ENCODE assay signal across 28 mouse cellular contexts in the genomic region with DNA sequence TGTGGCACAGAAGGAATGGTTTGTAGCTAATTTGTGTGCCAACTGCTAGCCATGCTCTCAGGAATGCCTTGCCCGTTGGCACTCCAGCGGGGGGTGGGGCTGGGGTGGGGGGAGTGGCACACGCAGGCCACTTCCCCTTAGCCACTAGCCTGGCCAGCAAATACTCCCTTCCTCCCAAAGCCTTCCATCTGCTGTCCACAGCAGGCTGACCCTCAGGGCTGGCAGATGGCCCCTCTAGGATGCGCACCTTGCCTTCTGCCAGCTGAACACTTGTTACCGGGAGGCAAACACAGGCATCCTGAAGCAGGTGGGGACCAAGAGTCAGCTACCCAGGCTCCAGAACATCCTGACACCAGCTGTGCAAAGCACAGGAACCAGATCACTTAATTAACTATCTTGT.
DNase-seq lines count a peak whose midpoint lies in the region; ATAC-seq and TF ChIP-seq lines count a peak whose summit lies in the region.
"Had no signal": no experiment of that assay in that cellular context is flagged by ENCODE, and none has a peak within 500 bp of the region (broad histone marks: within the 10 kb centered on the region; RNA-seq: fewer than 3 reads in every experiment).

No protein-coding gene starts in this region.

- no peak overlapping the region for H3K4me2 ChIP-seq in midbrain, postnatal 0 days (ENCODE audit: low read depth, low read length, poor library complexity, severe bottlenecking)
- no peak overlapping the region for H3K4me2 ChIP-seq in midbrain, embryonic 16.5 days (ENCODE audit: low read length)
- H3K4me2 ChIP-seq: embryonic facial prominence, embryonic 15.5 days; heart, embryonic 13.5 days; hindbrain, embryonic 12.5 days; limb, embryonic 13.5 days; liver, embryonic 12.5 days; neural tube, embryonic 13.5 days had no signal

- no peaks in the 10 kb centered on the region for H3K27me3 ChIP-seq in midbrain, postnatal 0 days (ENCODE audit: insufficient read depth, low read length)
- no peaks in the 10 kb centered on the region for H3K27me3 ChIP-seq in midbrain, embryonic 16.5 days (ENCODE audit: control insufficient read depth, insufficient read depth, low read depth, low read length)
- H3K27me3 ChIP-seq: embryonic facial prominence, embryonic 15.5 days; neural tube, embryonic 13.5 days had no signal

- peak; percentile 19 for DNase-seq in midbrain, postnatal 0 days (ENCODE audit: low spot score)
- DNase-seq in cerebellum, adult 18-20 months, result peak; percentile 69 to 73
- DNase-seq in cerebellum, postnatal 14 days, result peak; percentile 69 to 81
- no peak for DNase-seq in heart, adult 9 months (ENCODE audit: low spot score in 2 of 2)
- no peak for DNase-seq in layer of hippocampus, adult 8-10 months (ENCODE audit: low spot score in 2 of 2)
- DNase-seq: adrenal gland, postnatal 25 days; forebrain, postnatal 0 days; gastrocnemius, postnatal 14 days; heart, adult 18-20 months; heart, postnatal 14 days; kidney, adult 8-10 months; kidney, postnatal 14 days; layer of hippocampus, postnatal 36 days; lung, adult 18-20 months; lung, postnatal 10 days; midbrain, embryonic 14.5 days; retina, postnatal 1 day; right cerebral cortex, postnatal 25 days had no signal

- H3K4me3 ChIP-seq in midbrain, postnatal 0 days (ENCODE audit: low read depth, low read length), result no peak overlapping the region
- H3K4me3 ChIP-seq in midbrain, embryonic 16.5 days (ENCODE audit: low read depth, low read length), result no peak overlapping the region
- H3K4me3 ChIP-seq: embryonic facial prominence, embryonic 15.5 days; heart, embryonic 13.5 days; hindbrain, embryonic 12.5 days; layer of hippocampus, adult 2 months; limb, embryonic 13.5 days; liver, embryonic 12.5 days; myocyte; neural tube, embryonic 13.5 days had no signal

- no peaks in the 10 kb centered on the region for H3K9me3 ChIP-seq in midbrain, postnatal 0 days (ENCODE audit: low read length)
- H3K9me3 ChIP-seq in midbrain, embryonic 16.5 days (replicated peaks; ENCODE audit: control insufficient read depth, low read length, poor library complexity, severe bottlenecking), result no peaks in the 10 kb centered on the region
- H3K9me3 ChIP-seq: embryonic facial prominence, embryonic 15.5 days; heart, embryonic 13.5 days; hindbrain, embryonic 12.5 days; limb, embryonic 13.5 days; liver, embryonic 12.5 days; neural tube, embryonic 13.5 days had no signal

- no peak for TF ChIP-seq CTCF in midbrain, postnatal 0 days (IDR thresholded peaks at IDR 0.05)

- WGBS in midbrain, postnatal 0 days, result 69% methylated on average over 5 of the region's 5 CpGs
- WGBS in midbrain, embryonic 16.5 days, result 69% methylated on average over 5 of the region's 5 CpGs

- no peak overlapping the region for H3K9ac ChIP-seq in midbrain, postnatal 0 days (replicated peaks; ENCODE audit: low read length, poor library complexity, severe bottlenecking)
- H3K9ac ChIP-seq in midbrain, embryonic 16.5 days (ENCODE audit: low read depth, low read length), result no peak overlapping the region
- H3K9ac ChIP-seq: embryonic facial prominence, embryonic 15.5 days; forebrain, postnatal 0 days; heart, embryonic 13.5 days; hindbrain, embryonic 12.5 days; limb, embryonic 13.5 days; liver, embryonic 12.5 days; neural tube, embryonic 13.5 days had no signal

- ATAC-seq in midbrain, postnatal 0 days (ENCODE audit: low FRiP score), result no peak
- ATAC-seq in midbrain, embryonic 16.5 days, result no peak
- no peak for ATAC-seq in activated CD4-positive, CD25-positive, alpha-beta regulatory T cell, adult 4 months
- ATAC-seq: forebrain, postnatal 0 days; liver, embryonic 12.5 days had no signal

- no peak overlapping the region for H3K27ac ChIP-seq in midbrain, postnatal 0 days (ENCODE audit: low read depth, low read length)
- no peak overlapping the region for H3K27ac ChIP-seq in midbrain, embryonic 16.5 days (ENCODE audit: low read length)
- H3K27ac ChIP-seq: embryonic facial prominence, embryonic 15.5 days; heart, embryonic 13.5 days; hindbrain, embryonic 12.5 days; layer of hippocampus, adult 2 months; limb, embryonic 13.5 days; liver, embryonic 12.5 days; neural tube, embryonic 13.5 days had no signal

- H3K36me3 ChIP-seq in midbrain, postnatal 0 days (ENCODE audit: insufficient read depth, low read length), result no peaks in the 10 kb centered on the region
- H3K36me3 ChIP-seq in midbrain, embryonic 16.5 days (ENCODE audit: control insufficient read depth, insufficient read depth, low read length), result no peaks in the 10 kb centered on the region
- H3K36me3 ChIP-seq: embryonic facial prominence, embryonic 15.5 days; heart, embryonic 13.5 days; hindbrain, embryonic 12.5 days; limb, embryonic 13.5 days; liver, embryonic 12.5 days; neural tube, embryonic 13.5 days had no signal

- H3K4me1 ChIP-seq in midbrain, postnatal 0 days (ENCODE audit: insufficient read depth, low read length), result no peaks in the 10 kb centered on the region
- no peaks in the 10 kb centered on the region for H3K4me1 ChIP-seq in midbrain, embryonic 16.5 days (ENCODE audit: control insufficient read depth, insufficient read depth, low read length)

Comparison
In these comparisons a context has a peak if more than half of its experiments do, and no peak if none do; other contexts are left out.
1. DNase-seq: peak in midbrain, postnatal 0 days (single experiment), cerebellum, adult 18-20 months (2 of 2) and cerebellum, postnatal 14 days (2 of 2); none in heart, adult 9 months (0 of 2) and layer of hippocampus, adult 8-10 months (0 of 2).